Mouse (Mus musculus): ENCODE data around the gene Ildr2.
A peak's percentile ranks its signal among the peaks of the same experiment; 100 is the strongest.

GRCm38 (mm10) chr1:166319132-166319698 is 65.3 kb downstream of the Ildr2 start:
- TF ChIP-seq POLR2A (IDR thresholded peaks at IDR 0.05; ENCODE audit: low read depth, low read length) (no peak), CTCF (IDR thresholded peaks at IDR 0.05; ENCODE audit: extremely low read depth, insufficient read length, insufficient replicate concordance, low read depth, low read length) (peak; percentile 43; the same call in 1 of the 2 replicates)
